Mouse (Mus musculus) liver, postnatal 0 days (tissue): Measurements from ENCODE around the gene Pcgf6. TPM values are rescaled to one million over a fixed set of nuclear protein-coding genes. Genes with fewer than 3 reads are reported as not detected.
"Not testable (repeated sequence)": the region's sequence is repeated elsewhere in the genome, so short reads cannot be mapped to it uniquely, and the experiment has no call there.

Source experiments
- ATAC-seq: fragments of 200-750 bp; cut with Nextera tagmentation; 2 replicates; pipeline ENCODE4 v1.8.0; 2017; ENCODE audit warnings: mild to moderate bottlenecking, moderate library complexity
- DNase-seq: peaks from one replicate; pipeline ENCODE4 v3.0.0-alpha.2; 2016
- H3K27ac ChIP-seq: fragments of 300-500 bp; sonication (generic); 2 replicates; pipeline ENCODE4 v1.5.1; 2014; ENCODE audit warnings: antibody characterized with exemption, moderate library complexity, mild to moderate bottlenecking, low read depth
- H3K27me3 ChIP-seq: fragments of 300-500 bp; sonication (generic); 2 replicates; pipeline ENCODE4 v1.6.1; 2014; ENCODE audit warnings: low read length, control low read depth, mixed read lengths; ENCODE audit not compliant: insufficient read depth
- H3K36me3 ChIP-seq: fragments of 300-500 bp; sonication (generic); replicated peaks from 2 replicates; pipeline ENCODE4 v1.6.1; 2014; ENCODE audit warnings: mild to moderate bottlenecking, control low read depth, low read length, moderate library complexity, mixed read lengths; ENCODE audit not compliant: insufficient read depth
- H3K4me1 ChIP-seq: fragments of 300-500 bp; sonication (generic); 2 replicates; pipeline ENCODE4 v1.6.1; 2014; ENCODE audit warnings: antibody characterized with exemption, mild to moderate bottlenecking, control low read depth; ENCODE audit not compliant: insufficient read depth
- H3K4me2 ChIP-seq: fragments of 300-500 bp; sonication (generic); 2 replicates; pipeline ENCODE4 v1.6.1; 2014; ENCODE audit warnings: low read depth, mild to moderate bottlenecking, low read length, moderate library complexity, mixed read lengths
- H3K4me3 ChIP-seq: fragments of 300-500 bp; sonication (generic); 2 replicates; pipeline ENCODE4 v1.5.1; 2014; ENCODE audit warnings: low read depth, low read length
- H3K9ac ChIP-seq: fragments of 300-500 bp; sonication (generic); replicated peaks from 2 replicates; pipeline ENCODE4 v1.6.1; 2014; ENCODE audit warnings: mild to moderate bottlenecking, moderate library complexity
- H3K9me3 ChIP-seq: fragments of 300-500 bp; sonication (generic); 2 replicates; pipeline ENCODE4 v1.6.1; 2016; ENCODE audit warnings: mild to moderate bottlenecking, control low read depth, low read length, mixed read lengths
- CTCF ChIP-seq: sonication (generic); IDR thresholded peaks from 2 replicates; pipeline ENCODE4 v1.5.1; 2016; ENCODE audit warnings: antibody characterized with exemption, low read depth
- EP300 ChIP-seq: IDR thresholded peaks from 2 replicates; pipeline ENCODE4 v1.6.1; 2016; ENCODE audit warnings: antibody characterized with exemption, low read depth, mild to moderate bottlenecking
- WGBS: fragments of 180-500 bp; shearing (Covaris S2); extraction: QIAGEN DNeasy Blood & Tissue Kit; methylation state at CpG from one replicate; pipeline ENCODE4 v1.1.7; 2014; ENCODE audit not compliant: insufficient replicate concordance; 5-methylcytosine and 5-hydroxymethylcytosine counted together
- polyA plus RNA-seq: library from polyadenylated mRNA; unstranded; fragments of >200 nt; fragmentation: Nextera tagmentation; extraction: Ambion mirVana; gene quantifications from 2 replicates; pipeline ENCODE4 v1.2.1, GENCODE M21; 2015

Gene Pcgf6
- polyA plus RNA-seq, 1 experiment from 2014 or later: 7.7 TPM

- H3K9me3 ChIP-seq: no peaks in the 10 kb centered on the region
- no peaks in the 10 kb centered on the region for H3K27me3 ChIP-seq
- no peak overlapping the region for H3K4me3 ChIP-seq
- H3K36me3 ChIP-seq: no peaks in the 10 kb centered on the region
- ATAC-seq (0 out of 2 replicates have a peak, but pooled peaks have one; percentile 48), DNase-seq (no peak)
- TF ChIP-seq CTCF (no peak), EP300 (0 out of 2 replicates have a peak, but pooled peaks have one; percentile 28)
- H3K4me1 ChIP-seq: no peaks in the 10 kb centered on the region
- H3K27ac ChIP-seq: no peak overlapping the region
- H3K9ac ChIP-seq: no peak overlapping the region
- no peak overlapping the region for H3K4me2 ChIP-seq
- 49% methylated on average over 4 of the region's 4 CpGs for WGBS
These were observed 51.8 kb downstream of the Pcgf6 start for GRCm38 (mm10) chr19:46998953-46999352.

GRCm38 (mm10) chr19:46998168-46998870, 52.4 kb downstream of the Pcgf6 start:
- H3K27ac ChIP-seq: no peak overlapping the region
- no peaks in the 10 kb centered on the region for H3K27me3 ChIP-seq
- DNase-seq: no peak
- WGBS: 76% methylated on average over 8 of the region's 8 CpGs
- H3K9ac ChIP-seq: no peak overlapping the region
- no peak overlapping the region for H3K4me2 ChIP-seq
- no peaks in the 10 kb centered on the region for H3K9me3 ChIP-seq
- no peak for TF ChIP-seq CTCF
- no peak for TF ChIP-seq EP300
- H3K4me3 ChIP-seq: no peak overlapping the region
- H3K36me3 ChIP-seq: no peaks in the 10 kb centered on the region
- H3K4me1 ChIP-seq: no peaks in the 10 kb centered on the region
- ATAC-seq: no peak

DNA sequence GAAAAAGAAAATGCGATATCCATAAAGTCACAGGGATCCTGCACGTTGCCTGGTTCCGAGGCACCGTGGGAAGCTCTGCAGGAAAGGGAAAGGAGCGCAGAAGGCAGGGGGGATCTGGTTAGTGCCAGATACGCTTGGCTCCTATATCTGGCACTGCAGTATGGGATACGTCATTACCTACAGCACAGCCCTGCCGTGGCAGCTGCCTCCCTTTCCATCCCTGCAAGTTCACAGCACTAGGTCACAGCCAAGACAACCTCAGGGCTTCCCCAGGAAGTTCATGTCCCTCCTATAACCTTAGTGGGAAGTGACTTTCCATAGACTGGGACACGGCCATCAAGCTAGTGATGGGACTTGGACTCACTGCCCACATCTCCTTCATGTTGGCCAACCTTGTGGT, 54.6 kb downstream of the Pcgf6 start:
- no peak overlapping the region for H3K9ac ChIP-seq
- no peaks in the 10 kb centered on the region for H3K36me3 ChIP-seq
- no peak overlapping the region for H3K27ac ChIP-seq
- DNase-seq (no peak), ATAC-seq (no peak)
- no peak for TF ChIP-seq EP300
- no peak for TF ChIP-seq CTCF
- 80% methylated on average over 9 of the region's 9 CpGs for WGBS
- no peaks in the 10 kb centered on the region for H3K9me3 ChIP-seq
- H3K4me1 ChIP-seq: no peaks in the 10 kb centered on the region
- no peak overlapping the region for H3K4me2 ChIP-seq
- no peaks in the 10 kb centered on the region for H3K27me3 ChIP-seq
- H3K4me3 ChIP-seq: no peak overlapping the region

- not testable (repeated sequence) for H3K27me3 ChIP-seq, H3K27ac ChIP-seq, ATAC-seq, DNase-seq, H3K36me3 ChIP-seq, H3K9me3 ChIP-seq, H3K4me2 ChIP-seq, H3K4me3 ChIP-seq, H3K9ac ChIP-seq
- 0 out of 2 replicates have a peak, but pooled peaks have one; percentile 14 for TF ChIP-seq CTCF
- WGBS: 69% methylated on average over 4 of the region's 4 CpGs
- peaks cover 30% of the 10 kb centered on the region for H3K4me1 ChIP-seq
These were observed 58.4 kb downstream of the Pcgf6 start for GRCm38 (mm10) chr19:46992329-46992728.

DNA sequence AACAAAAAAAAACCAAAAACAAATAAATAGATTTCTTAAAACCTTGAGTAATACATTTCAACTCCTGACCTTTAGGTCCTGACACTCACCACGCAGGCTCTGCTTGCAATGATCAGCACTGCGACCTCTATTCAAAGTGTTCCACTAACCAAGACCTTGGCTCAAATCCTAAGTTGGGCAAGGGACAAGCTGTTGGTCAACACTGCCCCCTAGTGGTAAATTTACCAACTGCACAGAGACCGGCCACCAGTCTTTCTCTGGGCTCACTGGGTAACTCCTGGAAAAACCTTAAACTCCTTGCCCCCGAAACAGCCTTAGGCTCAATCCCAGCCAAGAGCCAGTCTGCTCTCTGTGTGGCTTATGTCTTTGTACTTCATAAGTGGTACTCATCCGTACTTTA, 59.6 kb downstream of the Pcgf6 start:
- DNase-seq (peak; percentile 90), ATAC-seq (peak; percentile 55)
- peaks cover 35% of the 10 kb centered on the region for H3K4me1 ChIP-seq
- TF ChIP-seq CTCF (peak; percentile 99), EP300 (no peak)
- H3K4me2 ChIP-seq: no peak overlapping the region
- WGBS: 7% methylated on average over 5 of the region's 5 CpGs
- H3K4me3 ChIP-seq: no peak overlapping the region
- no peaks in the 10 kb centered on the region for H3K36me3 ChIP-seq
- no peaks in the 10 kb centered on the region for H3K9me3 ChIP-seq
- no peak overlapping the region for H3K9ac ChIP-seq
- H3K27me3 ChIP-seq: no peaks in the 10 kb centered on the region
- H3K27ac ChIP-seq: no peak overlapping the region

- not testable (repeated sequence) for H3K4me2 ChIP-seq, H3K36me3 ChIP-seq, H3K27ac ChIP-seq, H3K9me3 ChIP-seq, H3K9ac ChIP-seq, H3K27me3 ChIP-seq, DNase-seq, H3K4me3 ChIP-seq, ATAC-seq
- peaks cover 36% of the 10 kb centered on the region for H3K4me1 ChIP-seq
- 70% methylated on average over 8 of the region's 8 CpGs for WGBS
These were observed 60.1 kb downstream of the Pcgf6 start for GRCm38 (mm10) chr19:46990625-46991024.
